Mouse (Mus musculus) midbrain, embryonic 13.5 days (tissue): ENCODE data around the gene Dot1l. TPM values are rescaled to one million over a fixed set of nuclear protein-coding genes. Genes with fewer than 3 reads are reported as not detected.

Source experiments
- ATAC-seq: fragments of 200-750 bp; cut with Nextera tagmentation; 2 replicates; pipeline ENCODE4 v1.8.0; 2017; ENCODE audit warnings: mild to moderate bottlenecking, moderate TSS enrichment, moderate library complexity
- H3K27ac ChIP-seq: fragments of 300-500 bp; sonication (generic); 2 replicates; pipeline ENCODE4 v1.5.1; 2015; ENCODE audit warnings: inconsistent platforms, mild to moderate bottlenecking, moderate library complexity
- H3K27me3 ChIP-seq: fragments of 300-500 bp; sonication (generic); 2 replicates; pipeline ENCODE4 v1.6.1; 2015; ENCODE audit warnings: mild to moderate bottlenecking, inconsistent platforms
- H3K36me3 ChIP-seq: fragments of 300-500 bp; sonication (generic); 2 replicates; pipeline ENCODE4 v1.6.1; 2015; ENCODE audit warnings: mild to moderate bottlenecking, inconsistent platforms
- H3K4me1 ChIP-seq: fragments of 300-500 bp; sonication (generic); replicated peaks from 2 replicates; pipeline ENCODE4 v1.6.1; 2015; ENCODE audit warnings: inconsistent platforms
- H3K4me2 ChIP-seq: fragments of 300-500 bp; sonication (generic); replicated peaks from 2 replicates; pipeline ENCODE4 v1.6.1; 2015; ENCODE audit warnings: moderate library complexity, mild to moderate bottlenecking, inconsistent platforms
- H3K4me3 ChIP-seq: fragments of 300-500 bp; sonication (generic); replicated peaks from 2 replicates; pipeline ENCODE4 v1.5.1; 2015; ENCODE audit warnings: mild to moderate bottlenecking, inconsistent platforms
- H3K9ac ChIP-seq: fragments of 300-500 bp; sonication (generic); replicated peaks from 2 replicates; pipeline ENCODE4 v1.6.1; 2015; ENCODE audit warnings: mild to moderate bottlenecking, inconsistent platforms
- H3K9me3 ChIP-seq: fragments of 300-500 bp; sonication (generic); 2 replicates; pipeline ENCODE4 v1.6.1; 2016; ENCODE audit warnings: mild to moderate bottlenecking, inconsistent platforms
- WGBS: fragments of 180-500 bp; shearing (Covaris S2); methylation state at CpG from one replicate; pipeline ENCODE4 v1.1.7; 2015; 5-methylcytosine and 5-hydroxymethylcytosine counted together
- polyA plus RNA-seq: library from polyadenylated mRNA; unstranded; fragments of >200 nt; fragmentation: Nextera tagmentation; extraction: Ambion mirVana; gene quantifications from 2 replicates; pipeline ENCODE4 v1.2.1, GENCODE M21; 2015

Dot1l gene
- polyA plus RNA-seq, result 19.3 and 23.3 TPM in 2 replicates

GRCm38 (mm10) chr10:80754594-80755290, at the start of gene Dot1l:
Dot1l (plus strand) TSS chr10:80755206.
- H3K4me1 ChIP-seq, result peaks cover 58% of the 10 kb centered on the region
- peak within 1 kb of the TSS; percentile 85 for H3K4me3 ChIP-seq
- peak within 1 kb of the TSS; percentile 84 for H3K27ac ChIP-seq
- H3K9ac ChIP-seq, result peak within 1 kb of the TSS; percentile 91
- H3K9me3 ChIP-seq, result no peaks in the 10 kb centered on the region
- H3K4me2 ChIP-seq, result peak within 1 kb of the TSS; percentile 96
- no peaks in the 10 kb centered on the region for H3K36me3 ChIP-seq
- no peaks in the 10 kb centered on the region for H3K27me3 ChIP-seq
- 1% methylated on average over 57 of the region's 57 CpGs for WGBS
- ATAC-seq, result peak; percentile 92

DNA sequence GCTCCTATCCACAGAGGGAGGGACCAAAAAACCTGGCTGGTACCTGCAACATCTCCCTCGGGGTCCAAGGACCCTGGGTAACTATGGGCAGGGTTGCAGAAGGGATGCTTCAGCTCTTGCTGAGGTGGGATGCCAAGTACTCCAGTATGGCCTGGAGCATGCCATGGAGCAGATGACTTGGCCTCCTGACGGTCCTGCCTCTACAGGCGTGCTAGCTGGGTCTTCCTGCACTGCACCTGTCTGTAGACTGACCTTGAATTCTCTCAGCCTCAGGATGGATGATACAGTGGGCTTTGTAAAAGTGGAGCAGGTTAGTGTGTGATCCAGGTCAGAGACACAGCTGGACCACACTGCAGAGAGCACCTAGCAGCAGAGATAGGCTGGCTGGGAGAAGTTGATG, 49.5 kb upstream of the Dot1l start:
- Histone ChIP-seq H3K9me3 (no peaks in the 10 kb centered on the region), H3K36me3 (peaks cover 51% of the 10 kb centered on the region), H3K9ac (no peak overlapping the region), H3K27me3 (no peaks in the 10 kb centered on the region), H3K4me3 (no peak overlapping the region), H3K4me1 (peaks cover 28% of the 10 kb centered on the region), H3K4me2 (no peak overlapping the region), H3K27ac (no peak overlapping the region)
- WGBS, result 79% methylated on average over 3 of the region's 3 CpGs
- ATAC-seq, result no peak

- H3K27ac ChIP-seq, result no peak overlapping the region
- 89% methylated on average over 3 of the region's 3 CpGs for WGBS
- peaks cover 97% of the 10 kb centered on the region for H3K36me3 ChIP-seq
- no peaks in the 10 kb centered on the region for H3K9me3 ChIP-seq
- ATAC-seq, result no peak
- no peaks in the 10 kb centered on the region for H3K4me1 ChIP-seq
- H3K4me3 ChIP-seq, result no peak overlapping the region
- H3K9ac ChIP-seq, result no peak overlapping the region
- H3K27me3 ChIP-seq, result no peaks in the 10 kb centered on the region
- H3K4me2 ChIP-seq, result no peak overlapping the region
These were observed 44.2 kb upstream of the Dot1l start for GRCm38 (mm10) chr10:80710834-80711233.

- Histone ChIP-seq H3K9me3 (no peaks in the 10 kb centered on the region), H3K4me2 (no peak overlapping the region), H3K27me3 (no peaks in the 10 kb centered on the region), H3K36me3 (peaks cover 97% of the 10 kb centered on the region), H3K27ac (no peak overlapping the region), H3K9ac (no peak overlapping the region), H3K4me1 (no peaks in the 10 kb centered on the region), H3K4me3 (no peak overlapping the region)
- WGBS, result 100% methylated on average over 1 of the region's 1 CpGs
- ATAC-seq, result no peak
These were observed 37.7 kb upstream of the Dot1l start for GRCm38 (mm10) chr10:80717281-80717680.

DNA sequence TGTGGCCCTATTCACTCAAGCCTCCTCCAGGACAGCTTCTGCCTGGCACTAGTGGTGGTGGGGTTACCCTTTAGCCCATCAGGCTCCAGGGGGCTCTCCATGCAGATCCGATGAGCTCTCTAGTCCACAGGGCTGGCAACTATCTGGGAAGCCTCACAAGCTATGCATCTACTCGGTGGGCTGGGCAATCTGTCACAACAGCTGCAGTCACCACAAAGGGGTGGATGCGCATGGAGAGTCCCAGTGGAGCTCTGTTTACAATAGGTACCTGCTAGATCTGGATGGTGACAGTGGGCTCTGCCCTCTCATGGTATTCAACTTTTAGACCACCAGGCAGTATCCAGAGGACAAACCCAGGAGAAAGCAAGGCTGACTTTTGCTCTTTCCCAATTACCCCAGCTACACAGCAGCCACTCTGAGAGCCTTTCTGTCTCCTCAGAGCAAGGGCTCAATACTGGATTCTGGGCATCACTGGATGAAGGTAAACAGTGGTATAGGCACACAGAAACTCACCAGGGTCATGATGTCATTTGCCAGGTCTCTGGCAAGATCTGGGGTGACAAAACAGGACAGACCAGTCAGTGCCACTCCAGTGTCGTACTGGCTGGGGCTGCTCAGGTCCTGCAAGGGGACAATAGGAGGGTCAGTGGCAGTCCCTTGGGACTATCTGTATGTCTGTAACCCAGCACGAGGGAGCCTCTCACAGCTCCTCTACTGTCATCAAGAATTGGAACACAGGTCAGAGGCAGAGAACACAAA, 27.5 kb upstream of the Dot1l start:
- H3K27me3 ChIP-seq, result no peaks in the 10 kb centered on the region
- no peak overlapping the region for H3K4me2 ChIP-seq
- no peaks in the 10 kb centered on the region for H3K4me1 ChIP-seq
- no peak overlapping the region for H3K9ac ChIP-seq
- no peaks in the 10 kb centered on the region for H3K9me3 ChIP-seq
- H3K4me3 ChIP-seq, result no peak overlapping the region
- H3K36me3 ChIP-seq, result peaks cover 98% of the 10 kb centered on the region
- WGBS, result 86% methylated on average over 5 of the region's 5 CpGs
- H3K27ac ChIP-seq, result no peak overlapping the region
- ATAC-seq, result no peak

GRCm38 (mm10) chr10:80732611-80733101, 22.4 kb upstream of the Dot1l start:
- Histone ChIP-seq H3K4me3 (no peak overlapping the region), H3K9me3 (no peaks in the 10 kb centered on the region), H3K9ac (no peak overlapping the region), H3K4me1 (peaks cover 12% of the 10 kb centered on the region), H3K27me3 (no peaks in the 10 kb centered on the region), H3K36me3 (peaks cover 68% of the 10 kb centered on the region), H3K4me2 (no peak overlapping the region), H3K27ac (no peak overlapping the region)
- no peak for ATAC-seq
- 96% methylated on average over 6 of the region's 6 CpGs for WGBS

DNA sequence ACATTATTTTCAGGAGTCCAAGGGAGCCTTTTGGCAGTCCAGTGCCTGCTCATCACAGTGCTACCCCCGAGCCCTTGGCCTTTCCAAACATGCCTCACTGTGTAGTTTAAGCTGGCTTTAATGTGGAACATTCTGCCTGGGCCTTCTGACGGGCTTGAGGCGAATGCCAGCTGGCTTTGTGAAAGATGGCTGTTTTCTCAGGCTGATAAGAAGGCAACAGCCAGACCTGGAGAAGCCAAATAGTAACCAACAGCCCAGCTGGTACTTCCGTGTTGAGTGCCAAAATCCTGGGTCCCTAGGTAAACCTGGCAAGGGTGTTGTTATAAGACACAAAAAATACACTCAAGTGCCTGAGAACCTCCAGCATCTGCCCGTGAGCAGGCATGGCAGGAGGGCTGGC, 18.3 kb upstream of the Dot1l start:
- 91% methylated on average over 5 of the region's 5 CpGs for whole genome bisulfite sequencing
- Histone ChIP-seq H3K27me3 (no peaks in the 10 kb centered on the region), H3K36me3 (peaks cover 32% of the 10 kb centered on the region), H3K4me1 (peaks cover 42% of the 10 kb centered on the region), H3K27ac (no peak overlapping the region), H3K4me3 (no peak overlapping the region), H3K9me3 (no peaks in the 10 kb centered on the region), H3K9ac (peak overlapping the region; percentile 17; the same call in 1 of the 2 replicates), H3K4me2 (no peak overlapping the region)
- no peak for ATAC-seq

DNA sequence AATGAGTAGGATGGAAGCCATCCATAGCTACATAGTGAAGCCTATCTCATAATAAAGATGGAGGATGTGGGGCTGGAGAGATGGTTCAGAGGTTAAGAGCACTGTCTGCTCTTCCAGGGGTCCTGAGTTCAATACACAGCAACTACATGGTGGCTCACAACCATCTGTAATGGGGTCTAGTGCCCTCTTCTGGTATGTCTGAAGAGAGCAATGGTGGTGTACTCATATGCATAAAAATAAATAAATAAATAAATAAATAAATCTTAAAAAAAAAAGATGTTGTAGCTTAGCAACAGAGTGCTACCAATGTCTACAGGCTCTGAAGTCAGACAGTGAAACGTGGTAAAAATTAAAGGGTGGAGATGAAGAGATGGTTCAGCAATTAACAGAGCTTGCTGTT, 16.3 kb upstream of the Dot1l start:
- no peak for ATAC-seq
- peaks cover 16% of the 10 kb centered on the region for H3K36me3 ChIP-seq
- WGBS, result 69% methylated on average over 1 of the region's 1 CpGs
- no peak overlapping the region for H3K9ac ChIP-seq
- no peak overlapping the region for H3K4me2 ChIP-seq
- H3K4me1 ChIP-seq, result peaks cover 46% of the 10 kb centered on the region
- H3K9me3 ChIP-seq, result no peaks in the 10 kb centered on the region
- no peak overlapping the region for H3K27ac ChIP-seq
- no peaks in the 10 kb centered on the region for H3K27me3 ChIP-seq
- H3K4me3 ChIP-seq, result no peak overlapping the region

- whole genome bisulfite sequencing, result 31% methylated on average over 5 of the region's 5 CpGs
- H3K36me3 ChIP-seq, result peaks cover 11% of the 10 kb centered on the region; the same call in 1 of the 2 replicates
- no peak overlapping the region for H3K27ac ChIP-seq
- peak overlapping the region; percentile 99 for H3K4me2 ChIP-seq
- H3K4me1 ChIP-seq, result peaks cover 46% of the 10 kb centered on the region
- H3K9me3 ChIP-seq, result no peaks in the 10 kb centered on the region
- H3K4me3 ChIP-seq, result peak overlapping the region; percentile 85
- peak overlapping the region; percentile 95 for H3K9ac ChIP-seq
- ATAC-seq, result no peak
- H3K27me3 ChIP-seq, result no peaks in the 10 kb centered on the region
These were observed 13.9 kb upstream of the Dot1l start for GRCm38 (mm10) chr10:80741146-80741545.

DNA sequence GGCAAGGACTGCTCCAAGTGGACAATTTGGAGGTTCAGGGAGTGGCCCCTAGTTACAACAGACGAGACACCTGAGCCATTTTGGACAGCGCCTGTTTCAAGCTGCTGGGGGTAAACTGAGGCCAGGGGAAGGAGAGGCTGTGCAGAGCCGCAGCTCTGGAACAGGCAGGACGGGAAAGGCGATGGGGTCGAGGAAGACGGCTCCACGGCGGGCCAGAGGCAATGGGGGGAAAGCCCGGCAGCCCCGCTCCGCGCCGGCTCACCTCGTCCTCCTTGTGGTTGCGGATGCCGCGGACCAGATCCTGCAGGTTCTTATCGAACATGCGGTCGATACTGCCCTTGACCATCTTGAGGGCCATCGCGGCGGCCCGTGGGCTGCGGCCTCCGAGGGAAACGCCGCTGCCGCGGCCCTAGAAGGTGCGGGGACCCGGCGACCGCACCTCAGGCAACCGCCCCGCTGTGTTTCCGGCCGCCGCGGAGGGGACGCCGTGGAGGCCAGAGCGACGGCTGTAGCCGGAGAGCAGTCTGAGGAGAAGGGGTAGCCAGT, 13.3 kb upstream of the Dot1l start:
- ATAC-seq, result peak; percentile 34; the same call in 1 of the 2 replicates
- peak overlapping the region; percentile 86 for H3K27ac ChIP-seq
- no peaks in the 10 kb centered on the region for H3K9me3 ChIP-seq
- peaks cover 9% of the 10 kb centered on the region; the same call in 1 of the 2 replicates for H3K36me3 ChIP-seq
- H3K4me2 ChIP-seq, result peak overlapping the region; percentile 99
- H3K4me3 ChIP-seq, result peak overlapping the region; percentile 85
- peaks cover 44% of the 10 kb centered on the region for H3K4me1 ChIP-seq
- no peaks in the 10 kb centered on the region for H3K27me3 ChIP-seq
- H3K9ac ChIP-seq, result peak overlapping the region; percentile 95
- under 1% methylated on average over 45 of the region's 46 CpGs for WGBS

DNA sequence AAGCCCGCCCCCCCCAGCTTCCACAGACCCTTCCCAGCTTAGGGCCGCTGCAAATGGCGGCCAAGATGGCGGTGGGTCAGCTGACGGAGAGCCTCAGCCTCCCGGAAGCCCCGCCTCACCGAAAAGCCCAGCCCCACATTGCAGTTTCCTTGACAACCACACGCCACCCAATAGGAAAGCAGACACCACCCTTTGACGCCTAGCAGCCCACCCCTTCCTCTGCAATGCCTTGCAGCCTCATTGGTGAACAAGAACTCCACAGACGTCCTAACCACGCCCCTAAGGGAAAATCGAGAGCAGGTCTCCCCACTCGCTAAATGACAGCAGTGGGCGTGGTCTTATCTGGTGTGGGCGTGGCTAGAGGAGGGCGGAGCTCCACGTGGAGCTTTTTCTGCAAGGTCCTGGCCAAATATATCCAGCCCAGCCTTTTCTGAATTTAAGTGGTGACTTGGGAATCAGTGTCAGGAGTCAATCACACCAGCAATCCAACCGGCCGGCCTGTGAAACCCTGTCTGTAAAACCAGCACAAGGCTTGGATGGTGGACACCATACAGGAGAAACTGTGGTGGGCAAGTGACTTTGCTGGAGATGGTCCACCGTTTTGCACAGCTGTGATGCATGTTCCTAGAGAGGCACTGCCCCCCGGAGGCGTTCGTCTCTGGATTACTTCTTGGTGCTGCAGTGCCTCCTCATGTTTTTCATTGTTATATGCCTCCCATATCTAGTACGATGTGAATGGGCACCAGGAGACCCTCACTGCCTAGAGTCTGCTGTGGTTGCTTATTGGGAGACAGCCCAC, 12.6 kb upstream of the Dot1l start, which contains the start of gene Ap3d1:
Ap3d1 (minus strand) TSS at position 85 of the 799 bp plus-strand sequence.
- ATAC-seq, result peak; percentile 99
- H3K9me3 ChIP-seq, result no peaks in the 10 kb centered on the region
- peak within 1 kb of the TSS; percentile 99 for H3K4me2 ChIP-seq
- peaks cover 37% of the 10 kb centered on the region for H3K4me1 ChIP-seq
- peak within 1 kb of the TSS; percentile 85 for H3K4me3 ChIP-seq
- H3K27me3 ChIP-seq, result no peaks in the 10 kb centered on the region
- peak within 1 kb of the TSS; percentile 95 for H3K9ac ChIP-seq
- peak within 1 kb of the TSS; percentile 87 for H3K27ac ChIP-seq
- 2% methylated on average over 25 of the region's 25 CpGs for WGBS
- H3K36me3 ChIP-seq, result 0 out of 2 replicates have a peak, but pooled peaks cover 3% of the 10 kb centered on the region
